Mouse (Mus musculus) small intestine, adult 2 months (tissue): ENCODE measurements at regions not wholly inside any gene's neighbourhood (a gene's known extent, or its start where the extent isn't known, plus 50 kb on each side); places are given as distances from the start of the nearest gene placed in this dataset.

ENCODE experiments used
- H3K27ac ChIP-seq: fragments of 200-500 bp; 2 replicates; pipeline ENCODE4 v1.5.1; 2012; ENCODE audit warnings: low read depth, low read length, control low read depth, inconsistent platforms; ENCODE audit not compliant: insufficient read depth
- H3K27me3 ChIP-seq: fragments of 200-500 bp; 2 replicates; pipeline ENCODE4 v1.6.1; 2012; ENCODE audit warnings: mild to moderate bottlenecking, moderate library complexity, low read length, inconsistent platforms; ENCODE audit not compliant: control insufficient read depth, insufficient read depth
- H3K36me3 ChIP-seq: fragments of 200-500 bp; 2 replicates; pipeline ENCODE4 v1.6.1; 2012; ENCODE audit warnings: mild to moderate bottlenecking, low read length, control low read depth, inconsistent platforms; ENCODE audit not compliant: control insufficient read depth, insufficient read depth
- H3K4me1 ChIP-seq: fragments of 200-500 bp; 2 replicates; pipeline ENCODE4 v1.6.1; 2012; ENCODE audit warnings: low read length, inconsistent platforms, mixed read lengths; ENCODE audit not compliant: control insufficient read depth, insufficient read depth, insufficient read length
- H3K4me3 ChIP-seq: fragments of 200-500 bp; 2 replicates; pipeline ENCODE4 v1.5.1; 2012; ENCODE audit warnings: low read depth, mild to moderate bottlenecking, control low read depth, inconsistent platforms, low read length, moderate library complexity
- CTCF ChIP-seq: fragments of 200-500 bp; IDR thresholded peaks from 2 replicates; pipeline ENCODE4 v1.5.1; 2012; ENCODE audit warnings: low read depth, mild to moderate bottlenecking, control low read depth, inconsistent platforms, low read length, moderate library complexity, mixed read lengths; ENCODE audit not compliant: insufficient replicate concordance, insufficient read length; ENCODE audit errors: extremely low read depth
- POLR2A ChIP-seq: fragments of 200-500 bp; IDR thresholded peaks from 2 replicates; pipeline ENCODE4 v1.6.1; 2012; ENCODE audit warnings: low read depth, mild to moderate bottlenecking, control low read depth, inconsistent platforms, low read length, moderate library complexity
- WGBS: fragments of 180-500 bp; shearing (Covaris S2); methylation state at CpG from one replicate; pipeline ENCODE4 v1.1.7; 2018; 5-methylcytosine and 5-hydroxymethylcytosine counted together

- H3K4me3 ChIP-seq, result no peak overlapping the region
- no peaks in the 10 kb centered on the region for H3K4me1 ChIP-seq
- no peaks in the 10 kb centered on the region for H3K36me3 ChIP-seq
- no peak overlapping the region for H3K27ac ChIP-seq
- TF ChIP-seq CTCF (no peak), POLR2A (no peak)
- WGBS, result 75% methylated on average over 5 of the region's 5 CpGs
- H3K27me3 ChIP-seq, result no peaks in the 10 kb centered on the region
These were observed 248.1 kb downstream of the Cxcl12 start for GRCm38 (mm10) chr6:117416461-117416860.

- Histone ChIP-seq H3K27ac (no peak overlapping the region), H3K4me3 (no peak overlapping the region), H3K4me1 (no peaks in the 10 kb centered on the region), H3K36me3 (no peaks in the 10 kb centered on the region), H3K27me3 (no peaks in the 10 kb centered on the region)
- no peak for TF ChIP-seq POLR2A
- TF ChIP-seq CTCF, result no peak
- WGBS, result 70% methylated on average over 10 of the region's 10 CpGs
These were observed 254.7 kb downstream of the Cxcl12 start for GRCm38 (mm10) chr6:117422846-117423573.

- no peak overlapping the region for H3K4me3 ChIP-seq
- H3K4me1 ChIP-seq, result no peaks in the 10 kb centered on the region
- no peak overlapping the region for H3K27ac ChIP-seq
- 90% methylated on average over 5 of the region's 5 CpGs for WGBS
- H3K36me3 ChIP-seq, result no peaks in the 10 kb centered on the region
- H3K27me3 ChIP-seq, result no peaks in the 10 kb centered on the region
- no peak for TF ChIP-seq POLR2A
- no peak for TF ChIP-seq CTCF
These were observed 258.0 kb downstream of the Cxcl12 start for GRCm38 (mm10) chr6:117426363-117426762.

- WGBS, result 31% methylated on average over 12 of the region's 12 CpGs
- H3K36me3 ChIP-seq, result no peaks in the 10 kb centered on the region
- TF ChIP-seq CTCF (no peak), POLR2A (no peak)
- H3K27ac ChIP-seq, result no peak overlapping the region
- H3K4me1 ChIP-seq, result no peaks in the 10 kb centered on the region
- H3K27me3 ChIP-seq, result no peaks in the 10 kb centered on the region
- H3K4me3 ChIP-seq, result no peak overlapping the region
These were observed 259.2 kb downstream of the Cxcl12 start for GRCm38 (mm10) chr6:117427351-117428142.

- no peaks in the 10 kb centered on the region for H3K27me3 ChIP-seq
- TF ChIP-seq POLR2A, result no peak
- no peak for TF ChIP-seq CTCF
- H3K36me3 ChIP-seq, result no peaks in the 10 kb centered on the region
- 87% methylated on average over 11 of the region's 11 CpGs for WGBS
- no peak overlapping the region for H3K4me3 ChIP-seq
- H3K27ac ChIP-seq, result no peak overlapping the region
- H3K4me1 ChIP-seq, result no peaks in the 10 kb centered on the region
These were observed 260.1 kb downstream of the Cxcl12 start for GRCm38 (mm10) chr6:117428441-117428840.

GRCm38 (mm10) chr6:117430876-117431781 lies 262.8 kb downstream of the Cxcl12 start:
- no peak overlapping the region for H3K27ac ChIP-seq
- WGBS, result 75% methylated on average over 15 of the region's 15 CpGs

More at GRCm38 (mm10) chr6:117430876-117431781, 262.8 kb downstream of the Cxcl12 start:
- Histone ChIP-seq H3K36me3 (no peaks in the 10 kb centered on the region), H3K4me1 (no peaks in the 10 kb centered on the region), H3K27me3 (no peaks in the 10 kb centered on the region), H3K4me3 (no peak overlapping the region)
- TF ChIP-seq POLR2A (no peak), CTCF (no peak)
